ENCODE assay signal across 27 mouse cellular contexts in genomic region chr16:22586151-22586836, GRCm38 (mm10).
DNase-seq lines count a peak whose midpoint lies in the region; ATAC-seq and TF ChIP-seq lines count a peak whose summit lies in the region.
"Had no signal": no experiment of that assay in that cellular context is flagged by ENCODE, and none has a peak within 500 bp of the region (broad histone marks: within the 10 kb centered on the region; RNA-seq: fewer than 3 reads in every experiment).

No protein-coding gene starts in this region.

- H3K9me3 ChIP-seq in heart, embryonic 11.5 days (replicated peaks; ENCODE audit: control insufficient read depth, low read length): no peaks in the 10 kb centered on the region
- no peaks in the 10 kb centered on the region for H3K9me3 ChIP-seq in ES-Bruce4 (replicated peaks; ENCODE audit: control insufficient read depth, insufficient read depth, low read length, poor library complexity, severe bottlenecking)
- H3K9me3 ChIP-seq: embryonic facial prominence, embryonic 10.5 days; embryonic facial prominence, embryonic 13.5 days; forebrain, embryonic 12.5 days; forebrain, embryonic 15.5 days; heart, embryonic 13.5 days; hindbrain, embryonic 15.5 days; intestine, embryonic 15.5 days had no signal

- no peak overlapping the region for H3K9ac ChIP-seq in heart, embryonic 11.5 days (ENCODE audit: low read depth, low read length)
- no peak overlapping the region for H3K9ac ChIP-seq in ES-Bruce4 (ENCODE audit: low read depth, poor library complexity, severe bottlenecking)
- H3K9ac ChIP-seq: embryonic facial prominence, embryonic 13.5 days; forebrain, embryonic 12.5 days; forebrain, embryonic 15.5 days; heart, embryonic 13.5 days; hindbrain, embryonic 15.5 days; intestine, embryonic 15.5 days had no signal

- no peak for TF ChIP-seq EP300 in ES-Bruce4 (IDR thresholded peaks at IDR 0.05; ENCODE audit: insufficient read depth, low read depth, low read length)

- no peak for TF ChIP-seq POLR2A in ES-Bruce4 (IDR thresholded peaks at IDR 0.05; ENCODE audit: insufficient read depth, low read length)

- no peak for ATAC-seq in heart, embryonic 11.5 days (replicated peaks; ENCODE audit: insufficient number of reproducible peaks, low FRiP score, low TSS enrichment)
- ATAC-seq: forebrain, embryonic 15.5 days; intestine, embryonic 15.5 days; Patski had no signal

- no peaks in the 10 kb centered on the region for H3K27me3 ChIP-seq in heart, embryonic 11.5 days (ENCODE audit: control insufficient read depth, insufficient read depth, low read length)
- no peaks in the 10 kb centered on the region for H3K27me3 ChIP-seq in ES-Bruce4 (ENCODE audit: control insufficient read depth, insufficient read depth, low read length, poor library complexity, severe bottlenecking)
- H3K27me3 ChIP-seq: embryonic facial prominence, embryonic 13.5 days; forebrain, embryonic 12.5 days; forebrain, embryonic 15.5 days; heart, embryonic 13.5 days; hindbrain, embryonic 15.5 days; intestine, embryonic 15.5 days; Patski had no signal

- H3K36me3 ChIP-seq in heart, embryonic 11.5 days (ENCODE audit: control insufficient read depth, insufficient read depth, low read length): no peaks in the 10 kb centered on the region
- no peaks in the 10 kb centered on the region for H3K36me3 ChIP-seq in ES-Bruce4 (ENCODE audit: control insufficient read depth, insufficient read depth, low read length, poor library complexity, severe bottlenecking)
- H3K36me3 ChIP-seq: embryonic facial prominence, embryonic 10.5 days; embryonic facial prominence, embryonic 13.5 days; forebrain, embryonic 12.5 days; forebrain, embryonic 15.5 days; heart, embryonic 13.5 days; hindbrain, embryonic 15.5 days; intestine, embryonic 15.5 days had no signal

- H3K27ac ChIP-seq in heart, embryonic 11.5 days (ENCODE audit: low read depth, low read length): no peak overlapping the region
- H3K27ac ChIP-seq in layer of hippocampus, adult 2 months: peak overlapping the region; percentile 25; the same call in 1 of the 2 replicates
- H3K27ac ChIP-seq in ES-Bruce4 (ENCODE audit: insufficient read depth, low read length): no peak overlapping the region
- H3K27ac ChIP-seq: embryonic facial prominence, embryonic 10.5 days; embryonic facial prominence, embryonic 13.5 days; forebrain, embryonic 12.5 days; forebrain, embryonic 15.5 days; heart, embryonic 13.5 days; hindbrain, embryonic 15.5 days; intestine, embryonic 15.5 days had no signal

- no peak overlapping the region for H3K4me2 ChIP-seq in heart, embryonic 11.5 days
- H3K4me2 ChIP-seq: embryonic facial prominence, embryonic 13.5 days; forebrain, embryonic 12.5 days; forebrain, embryonic 15.5 days; heart, embryonic 13.5 days; hindbrain, embryonic 15.5 days; intestine, embryonic 15.5 days had no signal

- H3K4me1 ChIP-seq in heart, embryonic 11.5 days (ENCODE audit: control insufficient read depth, insufficient read depth, low read length): no peaks in the 10 kb centered on the region
- H3K4me1 ChIP-seq in ES-Bruce4 (ENCODE audit: control insufficient read depth, insufficient read depth, low read length): no peaks in the 10 kb centered on the region
- H3K4me1 ChIP-seq: embryonic facial prominence, embryonic 10.5 days; hindbrain, embryonic 15.5 days; intestine, embryonic 15.5 days had no signal

- peak; percentile 31 for DNase-seq in heart, adult 11 months
- no peak for DNase-seq in layer of hippocampus, adult 2 months (ENCODE audit: low spot score in 2 of 2)
- DNase-seq in layer of hippocampus, postnatal 36 days: no peak
- DNase-seq in adrenal gland, postnatal 14 days: no peak
- no peak for DNase-seq in frontal cortex, postnatal 14 days (ENCODE audit: low spot score in 2 of 2)
- DNase-seq: adrenal gland, postnatal 10 days; B cell, adult 2 months; cerebellum, adult 11 months; cerebellum, adult 9-11 months; cerebellum, postnatal 25 days; embryo, embryonic 11 days; gastrocnemius, postnatal 10 days; gastrocnemius, postnatal 36 days; heart, adult 18-20 months; heart, postnatal 14 days; heart, postnatal 4 days had no signal

- WGBS in heart, embryonic 11.5 days (ENCODE audit: insufficient replicate concordance): 81% methylated on average over 11 of the region's 11 CpGs

- H3K4me3 ChIP-seq in heart, embryonic 11.5 days (ENCODE audit: low read depth, low read length): no peak overlapping the region
- no peak overlapping the region for H3K4me3 ChIP-seq in layer of hippocampus, adult 2 months
- H3K4me3 ChIP-seq in ES-Bruce4 (ENCODE audit: low read depth, low read length): no peak overlapping the region
- H3K4me3 ChIP-seq: embryonic facial prominence, embryonic 10.5 days; embryonic facial prominence, embryonic 13.5 days; erythroblast, embryonic 14.5 days; forebrain, embryonic 12.5 days; forebrain, embryonic 15.5 days; heart, embryonic 13.5 days; hindbrain, embryonic 15.5 days; intestine, embryonic 15.5 days had no signal

- peak; percentile 39 for TF ChIP-seq CTCF in layer of hippocampus, adult 2 months (conservative IDR thresholded peaks at IDR 0.05)
- peak; percentile 17 for TF ChIP-seq CTCF in ES-Bruce4 (IDR thresholded peaks at IDR 0.05; ENCODE audit: low read depth, low read length)
